Mouse (Mus musculus): ENCODE measurements around the gene Galk1. TPM values are rescaled to one million over a fixed set of nuclear protein-coding genes. Genes with fewer than 3 reads are reported as not detected.

The Galk1 gene
- polyA plus RNA-seq, 1 experiment from 2014 or later, result 92.6 TPM

DNA sequence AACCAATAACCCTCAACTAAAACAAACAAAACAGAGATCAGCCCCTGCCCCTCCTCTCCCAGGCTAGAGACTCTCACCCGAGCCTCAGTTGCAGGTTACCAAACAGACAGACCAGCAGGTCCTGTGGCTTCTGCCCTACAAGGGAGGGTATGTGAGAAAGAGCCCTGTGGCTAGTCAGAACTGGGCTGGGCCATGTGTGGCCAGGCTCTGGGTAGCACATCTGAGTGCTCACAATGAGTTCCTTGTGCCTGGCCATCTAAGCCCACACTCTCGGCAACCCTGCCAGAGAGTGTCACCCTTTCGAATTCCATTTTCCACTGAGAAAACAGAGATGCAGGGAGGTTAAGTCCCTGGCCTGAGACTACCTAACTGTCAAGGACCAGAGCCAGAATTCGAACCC, 20.4 kb downstream of the Galk1 start:
- ATAC-seq (ENCODE audit: low FRiP score, low read depth), result no peak
- Histone ChIP-seq H3K36me3 (no peaks in the 10 kb centered on the region), H3K4me1 (no peaks in the 10 kb centered on the region), H3K27me3 (peaks cover 14% of the 10 kb centered on the region), H3K9me3 (no peaks in the 10 kb centered on the region), H3K27ac (replicated peaks) (no peak overlapping the region), H3K4me2 (replicated peaks) (no peak overlapping the region), H3K4me3 (no peak overlapping the region), H3K9ac (replicated peaks) (no peak overlapping the region)
- WGBS, result 70% methylated on average over 4 of the region's 4 CpGs

DNA sequence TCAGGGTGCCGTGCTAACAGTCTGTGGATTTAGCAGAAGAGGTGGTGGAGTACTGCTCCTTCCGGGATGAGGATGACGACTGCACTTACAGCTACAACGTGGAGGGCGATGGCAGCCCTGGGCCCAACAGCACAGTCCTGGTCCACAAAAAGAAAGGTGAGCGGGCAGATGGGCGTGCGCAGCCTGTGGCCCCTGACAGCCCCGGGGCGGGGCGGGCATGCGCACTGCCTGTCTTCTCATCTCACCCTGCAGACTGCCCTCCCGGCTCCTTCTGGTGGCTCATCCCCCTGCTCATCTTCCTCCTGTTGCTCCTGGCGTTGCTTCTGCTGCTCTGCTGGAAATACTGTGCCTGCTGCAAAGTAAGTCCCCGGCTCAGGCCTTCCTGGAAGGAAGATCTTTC, 22.8 kb downstream of the Galk1 start:
- no peaks in the 10 kb centered on the region for H3K4me1 ChIP-seq
- H3K4me3 ChIP-seq, result 0 out of 2 replicates have a peak overlapping the region, but pooled peaks have one; percentile 13
- no peak overlapping the region for H3K27ac ChIP-seq (replicated peaks)
- no peaks in the 10 kb centered on the region for H3K9me3 ChIP-seq
- 51% methylated on average over 14 of the region's 15 CpGs for whole genome bisulfite sequencing
- H3K9ac ChIP-seq (replicated peaks), result no peak overlapping the region
- ATAC-seq (ENCODE audit: low FRiP score, low read depth), result no peak
- no peaks in the 10 kb centered on the region for H3K36me3 ChIP-seq
- H3K4me2 ChIP-seq (replicated peaks), result peak overlapping the region; percentile 24
- peaks cover 14% of the 10 kb centered on the region for H3K27me3 ChIP-seq

DNA sequence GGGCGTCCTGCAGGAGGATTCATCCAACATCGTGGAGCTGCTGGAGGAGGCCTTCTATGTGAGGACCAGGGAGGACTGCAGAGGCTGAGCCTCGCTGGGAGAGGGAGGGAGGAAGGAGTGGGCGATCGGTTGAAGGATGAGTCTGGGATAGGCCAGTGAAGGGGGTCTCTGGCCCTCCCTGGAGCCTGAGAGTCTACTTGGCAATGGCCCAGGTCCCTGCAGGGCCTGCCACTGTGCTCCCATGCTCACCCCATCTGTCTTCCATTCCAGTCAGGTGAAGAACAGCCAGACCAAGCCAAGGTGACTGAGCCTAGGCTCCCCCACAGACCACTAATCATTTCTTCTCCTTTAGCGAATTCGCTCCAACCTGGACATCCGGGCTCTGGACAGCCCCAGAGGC, 29.2 kb downstream of the Galk1 start:
- Histone ChIP-seq H3K27me3 (peaks cover 25% of the 10 kb centered on the region), H3K4me3 (no peak overlapping the region), H3K9ac (replicated peaks) (no peak overlapping the region), H3K27ac (replicated peaks) (no peak overlapping the region), H3K36me3 (no peaks in the 10 kb centered on the region), H3K9me3 (no peaks in the 10 kb centered on the region), H3K4me1 (no peaks in the 10 kb centered on the region), H3K4me2 (replicated peaks) (no peak overlapping the region)
- 89% methylated on average over 8 of the region's 8 CpGs for WGBS
- ATAC-seq (ENCODE audit: low FRiP score, low read depth), result no peak

DNA sequence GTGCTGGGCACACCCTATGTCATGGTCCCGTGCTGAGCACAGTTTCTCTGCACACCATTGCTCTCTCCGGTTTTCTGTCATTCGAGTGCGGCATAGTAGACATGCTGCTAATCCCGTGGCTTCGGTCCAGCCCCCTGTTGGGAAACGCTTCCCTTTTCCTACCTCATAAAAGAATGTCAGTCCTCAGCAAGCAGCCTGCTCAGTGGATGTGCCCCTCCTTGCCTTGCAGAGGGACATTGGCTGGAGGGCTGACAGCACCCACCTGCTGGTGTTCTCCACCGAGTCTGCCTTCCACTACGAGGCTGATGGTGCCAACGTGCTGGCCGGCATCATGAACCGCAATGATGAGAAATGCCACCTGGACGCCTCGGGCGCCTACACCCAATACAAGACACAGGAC, 30.0 kb downstream of the Galk1 start:
- Histone ChIP-seq H3K27me3 (peaks cover 30% of the 10 kb centered on the region), H3K27ac (replicated peaks) (no peak overlapping the region), H3K4me2 (replicated peaks) (no peak overlapping the region), H3K4me1 (no peaks in the 10 kb centered on the region), H3K9ac (replicated peaks) (no peak overlapping the region), H3K9me3 (no peaks in the 10 kb centered on the region), H3K4me3 (no peak overlapping the region), H3K36me3 (no peaks in the 10 kb centered on the region)
- no peak for ATAC-seq (ENCODE audit: low FRiP score, low read depth)
- 90% methylated on average over 15 of the region's 15 CpGs for WGBS

- Histone ChIP-seq H3K36me3 (no peaks in the 10 kb centered on the region), H3K27me3 (peaks cover 64% of the 10 kb centered on the region), H3K4me3 (no peak overlapping the region), H3K9me3 (no peaks in the 10 kb centered on the region), H3K9ac (replicated peaks) (no peak overlapping the region), H3K27ac (replicated peaks) (no peak overlapping the region), H3K4me1 (peaks cover 12% of the 10 kb centered on the region), H3K4me2 (replicated peaks) (no peak overlapping the region)
- ATAC-seq (ENCODE audit: low FRiP score, low read depth), result no peak
- 35% methylated on average over 12 of the region's 12 CpGs for WGBS
Observed at GRCm38 (mm10) chr11:115975544-115975943, 37.0 kb downstream of the Galk1 start.

- peak overlapping the region; percentile 20; the same call in 1 of the 2 replicates for H3K9ac ChIP-seq (replicated peaks)
- no peaks in the 10 kb centered on the region for H3K36me3 ChIP-seq
- peak overlapping the region; percentile 35 for H3K4me3 ChIP-seq
- peak overlapping the region; percentile 51 for H3K4me2 ChIP-seq (replicated peaks)
- ATAC-seq (ENCODE audit: low FRiP score, low read depth), result no peak
- WGBS, result 6% methylated on average over 17 of the region's 18 CpGs
- no peaks in the 10 kb centered on the region for H3K9me3 ChIP-seq
- peaks cover 63% of the 10 kb centered on the region for H3K27me3 ChIP-seq
- no peak overlapping the region for H3K27ac ChIP-seq (replicated peaks)
- H3K4me1 ChIP-seq, result peaks cover 12% of the 10 kb centered on the region
Observed at GRCm38 (mm10) chr11:115975083-115975420, 37.5 kb downstream of the Galk1 start.

GRCm38 (mm10) chr11:115974309-115975082, 38.0 kb downstream of the Galk1 start, which contains the start of gene Itgb4:
Itgb4 (plus strand) TSS chr11:115974709.
- no peak for ATAC-seq (ENCODE audit: low FRiP score, low read depth)
- Histone ChIP-seq H3K9me3 (no peaks in the 10 kb centered on the region), H3K4me1 (peaks cover 12% of the 10 kb centered on the region), H3K4me2 (replicated peaks) (peak within 1 kb of the TSS; percentile 51), H3K27me3 (peaks cover 60% of the 10 kb centered on the region), H3K9ac (replicated peaks) (peak within 1 kb of the TSS; percentile 20; the same call in 1 of the 2 replicates), H3K36me3 (no peaks in the 10 kb centered on the region), H3K27ac (replicated peaks) (no peak within 1 kb of the TSS), H3K4me3 (peak within 1 kb of the TSS; percentile 35)
- 21% methylated on average over 31 of the region's 58 CpGs for WGBS

DNA sequence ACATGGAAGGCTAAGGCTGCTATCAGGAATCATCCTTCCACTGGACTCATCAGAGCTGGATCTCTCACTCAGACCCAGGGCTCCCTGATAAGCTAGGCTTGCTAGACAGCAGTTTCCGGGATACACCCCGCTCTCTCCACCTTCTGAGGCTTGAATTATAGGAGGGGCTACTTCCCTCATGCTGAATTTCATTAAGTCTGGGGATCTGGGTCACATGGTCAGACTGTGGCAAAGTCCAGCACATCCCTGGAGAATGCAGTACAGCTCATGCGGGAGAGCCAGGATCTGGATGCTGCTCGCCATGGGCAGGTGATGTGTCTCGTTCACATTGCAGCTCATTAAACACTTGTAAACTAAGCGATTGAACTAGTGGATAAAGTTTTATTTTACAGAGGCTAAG, 41.5 kb downstream of the Galk1 start:
- peaks cover 32% of the 10 kb centered on the region for H3K27me3 ChIP-seq
- peaks cover 12% of the 10 kb centered on the region for H3K4me1 ChIP-seq
- no peak overlapping the region for H3K4me2 ChIP-seq (replicated peaks)
- no peak for ATAC-seq (ENCODE audit: low FRiP score, low read depth)
- 65% methylated on average over 6 of the region's 6 CpGs for WGBS
- H3K9ac ChIP-seq (replicated peaks), result no peak overlapping the region
- H3K4me3 ChIP-seq, result no peak overlapping the region
- H3K27ac ChIP-seq (replicated peaks), result no peak overlapping the region
- H3K36me3 ChIP-seq, result peaks cover 12% of the 10 kb centered on the region
- no peaks in the 10 kb centered on the region for H3K9me3 ChIP-seq

GRCm38 (mm10) chr11:115970006-115970673, 42.4 kb downstream of the Galk1 start:
- 62% methylated on average over 15 of the region's 15 CpGs for WGBS
- peaks cover 23% of the 10 kb centered on the region for H3K27me3 ChIP-seq
- no peak overlapping the region for H3K27ac ChIP-seq (replicated peaks)

DNA sequence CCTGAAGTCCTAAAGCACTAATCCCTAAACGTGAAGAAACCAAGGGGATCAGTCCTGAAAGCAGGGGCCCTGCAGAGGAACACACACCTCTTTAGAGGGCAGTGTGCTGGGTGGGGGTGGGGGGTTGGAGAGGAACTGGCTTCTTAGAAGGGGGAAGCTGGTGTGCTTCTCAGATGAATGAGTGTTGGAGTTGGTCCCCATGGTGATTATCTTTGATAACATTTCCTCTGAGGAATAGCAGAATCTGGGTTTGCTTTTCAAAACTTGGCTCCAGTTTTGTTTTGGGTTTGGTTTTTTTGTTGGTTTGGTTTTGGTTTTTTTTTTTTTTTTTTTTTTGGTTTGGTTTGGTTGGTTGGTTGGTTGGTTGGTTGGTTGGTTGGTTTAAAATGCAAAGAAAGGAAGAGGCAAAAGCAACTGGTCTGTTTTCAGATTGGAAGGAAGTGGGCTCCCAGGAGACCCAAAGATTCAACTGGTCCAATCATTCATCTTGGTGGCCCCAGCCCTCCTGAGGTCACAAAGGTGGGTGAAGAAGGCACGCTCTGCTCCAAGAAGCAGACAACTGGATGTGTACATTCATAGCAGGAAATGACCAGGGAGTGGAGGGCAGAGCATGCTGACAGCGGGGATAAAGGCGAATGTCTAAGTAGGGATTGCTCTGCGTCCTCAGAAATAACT, 43.7 kb downstream of the Galk1 start:
- Histone ChIP-seq H3K27me3 (peaks cover 11% of the 10 kb centered on the region), H3K4me3 (no peak overlapping the region), H3K9ac (replicated peaks) (no peak overlapping the region), H3K9me3 (no peaks in the 10 kb centered on the region), H3K27ac (replicated peaks) (no peak overlapping the region; the same call in 1 of the 2 replicates), H3K36me3 (peaks cover 34% of the 10 kb centered on the region), H3K4me2 (replicated peaks) (no peak overlapping the region), H3K4me1 (0 out of 2 replicates have a peak, but pooled peaks cover 2% of the 10 kb centered on the region)
- ATAC-seq (ENCODE audit: low FRiP score, low read depth), result no peak
- WGBS, result 68% methylated on average over 5 of the region's 5 CpGs

More at GRCm38 (mm10) chr11:115970006-115970673, 42.4 kb downstream of the Galk1 start:
- Histone ChIP-seq H3K4me3 (no peak overlapping the region), H3K9ac (replicated peaks) (no peak overlapping the region; the same call in 1 of the 2 replicates), H3K4me1 (peaks cover 11% of the 10 kb centered on the region), H3K36me3 (peaks cover 21% of the 10 kb centered on the region), H3K4me2 (replicated peaks) (no peak overlapping the region), H3K9me3 (no peaks in the 10 kb centered on the region)
- ATAC-seq (ENCODE audit: low FRiP score, low read depth), result no peak

GRCm38 (mm10) chr11:115964977-115965604, 47.4 kb downstream of the Galk1 start:
- no peak overlapping the region for H3K4me3 ChIP-seq
- H3K9me3 ChIP-seq, result no peaks in the 10 kb centered on the region
- WGBS, result 93% methylated on average over 10 of the region's 10 CpGs
- ATAC-seq (ENCODE audit: low FRiP score, low read depth), result no peak
- H3K9ac ChIP-seq (replicated peaks), result no peak overlapping the region
- H3K27me3 ChIP-seq, result no peaks in the 10 kb centered on the region
- no peak overlapping the region for H3K27ac ChIP-seq (replicated peaks)
- H3K4me1 ChIP-seq, result no peaks in the 10 kb centered on the region
- H3K36me3 ChIP-seq, result peaks cover 72% of the 10 kb centered on the region
- H3K4me2 ChIP-seq (replicated peaks), result no peak overlapping the region

Data from midbrain, embryonic 12.5 days (tissue).